In genomic region chr13:113986864-113987562, GRCm38 (mm10) we compare ENCODE assay signal across 10 mouse cellular contexts.
DNase-seq lines count a peak whose midpoint lies in the region; ATAC-seq lines count a peak whose summit lies in the region.
"Had no signal": no experiment of that assay in that cellular context is flagged by ENCODE, and none has a peak within 500 bp of the region (broad histone marks: within the 10 kb centered on the region; RNA-seq: fewer than 3 reads in every experiment).

No protein-coding gene starts in this region.

- 91% methylated on average over 13 of the region's 13 CpGs for WGBS in kidney, embryonic 16.5 days

- ATAC-seq in kidney, embryonic 16.5 days (ENCODE audit: low FRiP score, low TSS enrichment), result no peak
- no peak for ATAC-seq in megakaryocyte progenitor cell, adult 5-6 weeks (replicated peaks; ENCODE audit: poor library complexity)
- ATAC-seq: inflammation-experienced regulatory T-cells, adult 6 months had no signal

- 0 out of 2 replicates have a peak, but pooled peaks cover 3% of the 10 kb centered on the region for H3K36me3 ChIP-seq in kidney, embryonic 16.5 days (ENCODE audit: insufficient read depth, low read length)
- H3K36me3 ChIP-seq: stomach, embryonic 15.5 days had no signal

- H3K4me3 ChIP-seq in kidney, embryonic 16.5 days (ENCODE audit: low read length), result no peak overlapping the region
- H3K4me3 ChIP-seq: stomach, embryonic 15.5 days had no signal

- H3K27me3 ChIP-seq in kidney, embryonic 16.5 days (ENCODE audit: insufficient read depth, low read length), result no peaks in the 10 kb centered on the region
- H3K27me3 ChIP-seq: stomach, embryonic 15.5 days had no signal

- 0 out of 2 replicates have a peak, but pooled peaks cover 3% of the 10 kb centered on the region for H3K9me3 ChIP-seq in kidney, embryonic 16.5 days (ENCODE audit: low read length)
- H3K9me3 ChIP-seq: stomach, embryonic 15.5 days had no signal

- peak; percentile 21 for DNase-seq in kidney, postnatal 10 days
- DNase-seq in adrenal gland, postnatal 25 days, result peak; percentile 72
- DNase-seq in fat pad, adult 2 months (ENCODE audit: extremely low read depth, low read depth, low spot score), result peak; percentile 21
- DNase-seq in lung, postnatal 25 days (ENCODE audit: low spot score), result peak; percentile 47
- DNase-seq in embryo, embryonic 10.5 days (ENCODE audit: low spot score), result no peak
- DNase-seq in frontal cortex, postnatal 14 days (ENCODE audit: low spot score in 2 of 2), result no peak

- peaks cover 3% of the 10 kb centered on the region; the same call in 1 of the 2 replicates for H3K4me1 ChIP-seq in kidney, embryonic 16.5 days (ENCODE audit: insufficient read depth, low read length)
- H3K4me1 ChIP-seq: stomach, embryonic 15.5 days had no signal

- H3K4me2 ChIP-seq in kidney, embryonic 16.5 days (replicated peaks; ENCODE audit: low read depth, low read length), result no peak overlapping the region
- H3K4me2 ChIP-seq: stomach, embryonic 15.5 days had no signal

- no peak overlapping the region for H3K27ac ChIP-seq in kidney, embryonic 16.5 days (ENCODE audit: low read length)
- H3K27ac ChIP-seq: stomach, embryonic 15.5 days had no signal

- H3K9ac ChIP-seq in kidney, embryonic 16.5 days (replicated peaks; ENCODE audit: low read length), result no peak overlapping the region
- H3K9ac ChIP-seq: stomach, embryonic 15.5 days had no signal

Comparison
In these comparisons a context has a peak if more than half of its experiments do, and no peak if none do; other contexts are left out.
1. DNase-seq: peak in kidney, postnatal 10 days (single experiment), adrenal gland, postnatal 25 days (single experiment), fat pad, adult 2 months (single experiment) and lung, postnatal 25 days (single experiment); none in embryo, embryonic 10.5 days (single experiment) and frontal cortex, postnatal 14 days (0 of 2).